Mouse (Mus musculus) neural tube, embryonic 11.5 days (tissue): Measurements from ENCODE around the gene Npcd. TPM values are rescaled to one million over a fixed set of nuclear protein-coding genes. Genes with fewer than 3 reads are reported as not detected.
A peak's percentile ranks its signal among the peaks of the same experiment; 100 is the strongest.

ENCODE experiments used
- ATAC-seq: fragments of 200-750 bp; cut with Nextera tagmentation; 2 replicates; pipeline ENCODE4 v1.8.0; 2017; ENCODE audit warnings: moderate number of reproducible peaks, mild to moderate bottlenecking, moderate TSS enrichment, moderate library complexity; ENCODE audit not compliant: insufficient read depth, low FRiP score, low TSS enrichment
- DNase-seq: peaks from one replicate; pipeline ENCODE4 v3.0.0-alpha.2; 2015; ENCODE audit warnings: low spot score
- H3K27ac ChIP-seq: fragments of 300-500 bp; sonication (generic); 2 replicates; pipeline ENCODE4 v1.5.1; 2014; ENCODE audit warnings: low read depth, mild to moderate bottlenecking, low read length
- H3K27me3 ChIP-seq: fragments of 300-500 bp; sonication (generic); 2 replicates; pipeline ENCODE4 v1.6.1; 2014; ENCODE audit warnings: mild to moderate bottlenecking, low read length, mixed read lengths; ENCODE audit not compliant: control insufficient read depth, insufficient read depth
- H3K36me3 ChIP-seq: fragments of 300-500 bp; sonication (generic); 2 replicates; pipeline ENCODE4 v1.6.1; 2014; ENCODE audit warnings: mild to moderate bottlenecking, low read length, moderate library complexity, mixed read lengths; ENCODE audit not compliant: control insufficient read depth, insufficient read depth
- H3K4me1 ChIP-seq: fragments of 300-500 bp; sonication (generic); 2 replicates; pipeline ENCODE4 v1.6.1; 2014; ENCODE audit warnings: low read length, mixed read lengths; ENCODE audit not compliant: control insufficient read depth, insufficient read depth
- H3K4me2 ChIP-seq: fragments of 300-500 bp; sonication (generic); 2 replicates; pipeline ENCODE4 v1.6.1; 2014; ENCODE audit warnings: low read depth, mild to moderate bottlenecking, moderate library complexity
- H3K4me3 ChIP-seq: fragments of 300-500 bp; sonication (generic); 2 replicates; pipeline ENCODE4 v1.5.1; 2014; ENCODE audit warnings: low read depth, low read length
- H3K9ac ChIP-seq: fragments of 300-500 bp; sonication (generic); 2 replicates; pipeline ENCODE4 v1.6.1; 2014; ENCODE audit warnings: mild to moderate bottlenecking, low read length
- H3K9me3 ChIP-seq: fragments of 300-500 bp; sonication (generic); 2 replicates; pipeline ENCODE4 v1.6.1; 2016; ENCODE audit warnings: low read length; ENCODE audit not compliant: control insufficient read depth
- WGBS: fragments of 180-500 bp; shearing (Covaris S2); extraction: QIAGEN DNeasy Blood & Tissue Kit; methylation state at CpG from one replicate; pipeline ENCODE4 v1.1.7; 2014; 5-methylcytosine and 5-hydroxymethylcytosine counted together
- polyA plus RNA-seq: library from polyadenylated mRNA; unstranded; fragments of >200 nt; fragmentation: Nextera tagmentation; extraction: Ambion mirVana; gene quantifications from 2 replicates; pipeline ENCODE4 v1.2.1, GENCODE M21; 2014

Npcd gene
- polyA plus RNA-seq, 1 experiment from 2014 or later, result not detected

- 42% methylated on average over 14 of the region's 14 CpGs for WGBS
- no peaks in the 10 kb centered on the region for H3K27me3 ChIP-seq
- H3K9me3 ChIP-seq, result no peaks in the 10 kb centered on the region
- peak overlapping the region; percentile 93 for H3K9ac ChIP-seq
- peak overlapping the region; percentile 98 for H3K4me3 ChIP-seq
- H3K4me2 ChIP-seq, result peak overlapping the region; percentile 83
- DNase-seq (no peak), ATAC-seq (no peak)
- peaks cover 13% of the 10 kb centered on the region for H3K36me3 ChIP-seq
- peaks cover 12% of the 10 kb centered on the region for H3K4me1 ChIP-seq
- no peak overlapping the region for H3K27ac ChIP-seq
Observed at GRCm38 (mm10) chr15:79741173-79741858, 92.7 kb downstream of the Npcd start.

DNA sequence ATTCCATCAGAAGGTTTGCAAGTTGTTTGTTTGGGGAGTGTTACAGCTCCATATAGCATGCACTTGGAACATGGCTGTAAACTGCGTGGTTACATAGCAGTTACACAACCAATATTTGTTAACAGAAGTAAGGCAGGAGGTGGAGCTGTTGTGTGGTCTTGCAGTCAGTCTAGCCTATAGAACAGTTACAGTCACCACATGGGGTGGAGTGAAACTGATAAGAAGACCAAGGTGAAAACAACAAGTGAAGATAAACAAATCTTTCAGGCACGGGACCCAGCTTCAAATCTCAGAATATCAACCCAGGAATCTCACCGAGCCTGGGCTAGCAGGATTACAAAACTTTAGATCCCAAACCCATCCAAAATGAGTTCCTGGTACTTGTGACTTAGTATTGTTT lies 93.3 kb downstream of the Npcd start:
- 83% methylated on average over 3 of the region's 3 CpGs for WGBS
- Histone ChIP-seq H3K9ac (no peak overlapping the region), H3K9me3 (no peaks in the 10 kb centered on the region), H3K27me3 (no peaks in the 10 kb centered on the region), H3K4me1 (peaks cover 12% of the 10 kb centered on the region), H3K36me3 (peaks cover 13% of the 10 kb centered on the region), H3K4me3 (peak overlapping the region; percentile 98; the same call in 1 of the 2 replicates), H3K27ac (no peak overlapping the region), H3K4me2 (peak overlapping the region; percentile 83)
- DNase-seq (no peak), ATAC-seq (no peak)

Other genes with a start within 250 kb of the Npcd start
- 1.1 and 1.5 TPM in 2 replicates for gene Dmc1, start 229.1 kb downstream of the Npcd start, polyA plus RNA-seq
- 3.5 and 4.0 TPM in 2 replicates for gene Fam227a, start 175.3 kb downstream of the Npcd start, polyA plus RNA-seq
- 65.5 and 70.8 TPM in 2 replicates for gene Cby1, start 175.0 kb downstream of the Npcd start, polyA plus RNA-seq
- 285 and 287 TPM in 2 replicates for gene Tomm22, start 163.4 kb downstream of the Npcd start, polyA plus RNA-seq
- gene Josd1, start 146.3 kb downstream of the Npcd start, polyA plus RNA-seq, result 14.6 and 16.4 TPM in 2 replicates
- gene Gtpbp1, start 143.4 kb downstream of the Npcd start, polyA plus RNA-seq, result 39.7 and 42.5 TPM in 2 replicates
- gene Sun2, start 91.7 kb downstream of the Npcd start, polyA plus RNA-seq, result 6.1 and 10.2 TPM in 2 replicates
- 68.6 and 70.8 TPM in 2 replicates for gene Dnal4, start 56.4 kb downstream of the Npcd start, polyA plus RNA-seq
- gene Nptxr, start 29.5 kb downstream of the Npcd start, polyA plus RNA-seq, result 1.5 and 2.0 TPM in 2 replicates
- gene Cbx6, start 451 bp upstream of the Npcd start, polyA plus RNA-seq, result 17.3 and 18.0 TPM in 2 replicates
- 5.4 and 7.3 TPM in 2 replicates for gene Apobec3, start 57.4 kb upstream of the Npcd start, polyA plus RNA-seq
- gene Cbx7, start 136.9 kb upstream of the Npcd start, polyA plus RNA-seq, result 1.3 and 1.8 TPM in 2 replicates
- gene Pdgfb, start 180.7 kb upstream of the Npcd start, polyA plus RNA-seq, result 2.2 and 3.8 TPM in 2 replicates